Mouse (Mus musculus) midbrain, embryonic 14.5 days (tissue): ENCODE measurements at regions not wholly inside any gene's neighbourhood (a gene's known extent, or its start where the extent isn't known, plus 50 kb on each side); places are given as distances from the start of the nearest gene placed in this dataset.

Experiments used
- ATAC-seq: fragments of 200-750 bp; cut with Nextera tagmentation; 2 replicates; pipeline ENCODE4 v1.8.0; 2017; ENCODE audit warnings: moderate number of reproducible peaks, moderate library complexity; ENCODE audit not compliant: low FRiP score, low TSS enrichment
- DNase-seq: peaks from one replicate; pipeline ENCODE4 v3.0.0-alpha.2; 2015
- H3K27ac ChIP-seq: fragments of 300-500 bp; sonication (generic); replicated peaks from 2 replicates; pipeline ENCODE4 v1.5.1; 2014; ENCODE audit warnings: mild to moderate bottlenecking, low read depth, low read length, moderate library complexity
- H3K27me3 ChIP-seq: fragments of 300-500 bp; sonication (generic); 2 replicates; pipeline ENCODE4 v1.6.1; 2014; ENCODE audit warnings: low read length, control low read depth, mixed read lengths; ENCODE audit not compliant: control insufficient read depth, insufficient read depth
- H3K36me3 ChIP-seq: fragments of 300-500 bp; sonication (generic); 2 replicates; pipeline ENCODE4 v1.6.1; 2014; ENCODE audit warnings: low read length, control low read depth; ENCODE audit not compliant: control insufficient read depth, insufficient read depth
- H3K4me1 ChIP-seq: fragments of 300-500 bp; sonication (generic); 2 replicates; pipeline ENCODE4 v1.6.1; 2014; ENCODE audit warnings: mild to moderate bottlenecking, antibody characterized with exemption, low read length, control low read depth; ENCODE audit not compliant: control insufficient read depth, insufficient read depth
- H3K4me2 ChIP-seq: fragments of 300-500 bp; sonication (generic); 2 replicates; pipeline ENCODE4 v1.6.1; 2014; ENCODE audit warnings: mild to moderate bottlenecking, low read length, moderate library complexity
- H3K4me3 ChIP-seq: fragments of 300-500 bp; sonication (generic); replicated peaks from 2 replicates; pipeline ENCODE4 v1.5.1; 2014; ENCODE audit warnings: low read depth, low read length
- H3K9ac ChIP-seq: fragments of 300-500 bp; sonication (generic); replicated peaks from 2 replicates; pipeline ENCODE4 v1.6.1; 2014; ENCODE audit warnings: mild to moderate bottlenecking, low read length, moderate library complexity
- H3K9me3 ChIP-seq: fragments of 300-500 bp; sonication (generic); 2 replicates; pipeline ENCODE4 v1.6.1; 2016; ENCODE audit warnings: low read length, control low read depth, mixed read lengths; ENCODE audit not compliant: control insufficient read depth
- WGBS: fragments of 180-500 bp; shearing (Covaris S2); extraction: QIAGEN DNeasy Blood & Tissue Kit; methylation state at CpG from one replicate; pipeline ENCODE4 v1.1.7; 2014; 5-methylcytosine and 5-hydroxymethylcytosine counted together

DNA sequence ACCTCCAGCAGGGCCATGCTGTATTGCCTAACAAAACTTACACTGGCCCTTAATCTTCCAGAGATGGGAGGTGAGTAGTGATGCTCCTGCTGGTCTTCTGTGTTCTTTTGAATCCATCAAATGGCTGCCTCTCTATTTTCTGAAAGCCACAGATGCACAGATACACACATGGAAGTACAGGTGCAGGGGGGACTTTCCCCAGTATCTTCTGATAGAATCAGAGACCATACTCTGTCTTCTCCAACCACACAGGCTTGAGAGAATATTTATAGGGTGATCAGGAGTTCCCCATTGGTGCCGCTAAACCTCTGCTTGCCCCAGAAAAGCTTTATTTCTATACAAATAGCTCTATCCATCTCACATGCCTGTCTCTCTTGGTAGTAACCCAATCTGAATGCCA is 133.5 kb upstream of the Tbl1xr1 start:
- H3K4me2 ChIP-seq: no peak overlapping the region
- no peaks in the 10 kb centered on the region for H3K4me1 ChIP-seq
- H3K9me3 ChIP-seq: no peaks in the 10 kb centered on the region
- DNase-seq (no peak), ATAC-seq (no peak)
- WGBS: 100% methylated on average over 1 of the region's 1 CpGs
- no peaks in the 10 kb centered on the region for H3K27me3 ChIP-seq
- no peak overlapping the region for H3K9ac ChIP-seq
- no peaks in the 10 kb centered on the region for H3K36me3 ChIP-seq
- no peak overlapping the region for H3K27ac ChIP-seq
- no peak overlapping the region for H3K4me3 ChIP-seq

- Histone ChIP-seq H3K27me3 (no peaks in the 10 kb centered on the region), H3K9ac (no peak overlapping the region), H3K4me1 (no peaks in the 10 kb centered on the region), H3K27ac (no peak overlapping the region), H3K4me2 (no peak overlapping the region), H3K9me3 (no peaks in the 10 kb centered on the region), H3K36me3 (no peaks in the 10 kb centered on the region), H3K4me3 (no peak overlapping the region)
- DNase-seq (no peak), ATAC-seq (no peak)
- WGBS: 73% methylated on average over 4 of the region's 4 CpGs
These were observed 130.7 kb upstream of the Tbl1xr1 start for GRCm38 (mm10) chr3:21945775-21946174.

- DNase-seq (peak; percentile 56), ATAC-seq (peak; percentile 10; the same call in 1 of the 2 replicates)
- no peak overlapping the region for H3K4me3 ChIP-seq
- no peak overlapping the region for H3K27ac ChIP-seq
- no peak overlapping the region for H3K4me2 ChIP-seq
- H3K9me3 ChIP-seq: no peaks in the 10 kb centered on the region
- WGBS: 11% methylated on average over 3 of the region's 3 CpGs
- no peak overlapping the region for H3K9ac ChIP-seq
- no peaks in the 10 kb centered on the region for H3K36me3 ChIP-seq
- no peaks in the 10 kb centered on the region for H3K4me1 ChIP-seq
- no peaks in the 10 kb centered on the region for H3K27me3 ChIP-seq
These were observed 129.0 kb upstream of the Tbl1xr1 start for GRCm38 (mm10) chr3:21947320-21948073.

DNA sequence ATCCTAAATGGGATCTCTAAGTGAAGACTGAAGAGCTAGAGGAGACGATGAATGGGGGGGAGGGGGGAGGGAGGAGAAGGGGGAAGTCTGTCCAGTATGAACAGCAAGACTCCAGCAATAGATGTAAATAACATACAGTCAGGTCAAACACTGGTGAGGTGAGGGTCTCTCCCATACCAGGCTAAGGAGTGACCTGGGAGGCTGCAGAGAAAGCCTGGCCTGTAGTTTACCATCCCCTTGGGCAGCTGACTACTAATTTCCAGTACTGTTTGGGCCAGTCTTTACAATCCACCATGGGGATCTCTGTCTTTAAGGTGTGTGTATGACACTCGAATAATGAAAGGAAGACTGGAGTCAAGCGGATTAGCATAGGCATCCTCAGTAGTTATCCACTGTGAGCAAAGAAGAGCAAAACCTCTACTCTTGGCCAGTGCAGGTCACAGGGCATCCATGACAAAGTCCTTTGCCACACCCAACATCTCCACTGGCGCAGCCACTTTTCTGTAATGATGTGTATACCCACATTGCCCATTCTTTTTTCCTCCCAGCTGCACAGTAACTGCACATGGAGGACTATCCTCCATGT is 128.3 kb upstream of the Tbl1xr1 start:
- no peak overlapping the region for H3K9ac ChIP-seq
- no peak overlapping the region for H3K4me3 ChIP-seq
- ATAC-seq (peak; percentile 1; the same call in 1 of the 2 replicates), DNase-seq (no peak)
- no peaks in the 10 kb centered on the region for H3K36me3 ChIP-seq
- no peak overlapping the region for H3K27ac ChIP-seq
- H3K9me3 ChIP-seq: no peaks in the 10 kb centered on the region
- WGBS: 58% methylated on average over 4 of the region's 4 CpGs
- H3K27me3 ChIP-seq: no peaks in the 10 kb centered on the region
- H3K4me2 ChIP-seq: no peak overlapping the region
- no peaks in the 10 kb centered on the region for H3K4me1 ChIP-seq

DNA sequence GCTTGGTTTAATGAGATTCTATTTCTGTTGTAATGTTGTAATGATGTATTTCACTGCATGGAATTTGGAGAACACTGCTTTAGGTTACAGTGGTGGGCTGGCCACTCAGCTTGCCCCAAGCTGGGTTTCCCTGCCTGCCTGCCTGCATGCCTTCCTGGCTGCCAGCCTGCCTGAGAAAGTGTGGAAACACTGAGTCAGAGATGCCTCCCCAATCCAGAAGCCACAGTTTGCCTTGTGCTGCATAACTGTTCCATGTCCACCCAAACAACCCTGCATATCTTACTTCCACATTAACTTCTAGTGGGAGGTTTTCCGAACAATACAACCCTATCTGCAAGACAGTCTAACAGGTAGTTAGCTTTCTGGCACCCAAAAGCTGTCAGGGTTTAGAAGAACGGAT is 127.0 kb upstream of the Tbl1xr1 start:
- WGBS: 84% methylated on average over 2 of the region's 2 CpGs
- no peaks in the 10 kb centered on the region for H3K9me3 ChIP-seq
- H3K27me3 ChIP-seq: no peaks in the 10 kb centered on the region
- H3K4me2 ChIP-seq: no peak overlapping the region
- ATAC-seq (no peak), DNase-seq (no peak)
- H3K36me3 ChIP-seq: no peaks in the 10 kb centered on the region
- H3K9ac ChIP-seq: no peak overlapping the region
- no peak overlapping the region for H3K4me3 ChIP-seq
- H3K27ac ChIP-seq: no peak overlapping the region
- H3K4me1 ChIP-seq: no peaks in the 10 kb centered on the region

DNA sequence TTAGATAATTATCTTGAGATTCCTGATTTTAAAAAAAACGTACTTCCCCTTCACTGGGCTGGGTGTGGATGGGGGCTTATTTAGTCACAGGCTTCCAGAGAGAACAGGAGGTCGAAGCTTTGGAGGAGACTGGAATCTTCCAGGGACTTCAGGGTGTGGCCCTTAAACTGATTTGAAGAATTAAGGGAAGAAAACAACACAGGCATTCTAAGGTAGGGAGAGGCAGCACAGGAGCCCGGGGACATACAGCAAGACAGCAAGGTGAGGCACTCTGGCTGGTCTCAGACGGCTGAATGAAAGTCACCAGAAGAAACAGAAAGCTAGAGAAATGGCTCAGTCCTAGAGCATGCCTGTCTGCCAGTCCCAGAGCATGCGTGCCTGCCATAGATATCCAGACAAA is 125.9 kb upstream of the Tbl1xr1 start:
- Histone ChIP-seq H3K27ac (no peak overlapping the region), H3K4me3 (no peak overlapping the region), H3K9ac (no peak overlapping the region), H3K4me2 (no peak overlapping the region), H3K27me3 (no peaks in the 10 kb centered on the region), H3K4me1 (no peaks in the 10 kb centered on the region), H3K36me3 (no peaks in the 10 kb centered on the region), H3K9me3 (no peaks in the 10 kb centered on the region)
- WGBS: 87% methylated on average over 5 of the region's 5 CpGs
- no peak for ATAC-seq
- no peak for DNase-seq

DNA sequence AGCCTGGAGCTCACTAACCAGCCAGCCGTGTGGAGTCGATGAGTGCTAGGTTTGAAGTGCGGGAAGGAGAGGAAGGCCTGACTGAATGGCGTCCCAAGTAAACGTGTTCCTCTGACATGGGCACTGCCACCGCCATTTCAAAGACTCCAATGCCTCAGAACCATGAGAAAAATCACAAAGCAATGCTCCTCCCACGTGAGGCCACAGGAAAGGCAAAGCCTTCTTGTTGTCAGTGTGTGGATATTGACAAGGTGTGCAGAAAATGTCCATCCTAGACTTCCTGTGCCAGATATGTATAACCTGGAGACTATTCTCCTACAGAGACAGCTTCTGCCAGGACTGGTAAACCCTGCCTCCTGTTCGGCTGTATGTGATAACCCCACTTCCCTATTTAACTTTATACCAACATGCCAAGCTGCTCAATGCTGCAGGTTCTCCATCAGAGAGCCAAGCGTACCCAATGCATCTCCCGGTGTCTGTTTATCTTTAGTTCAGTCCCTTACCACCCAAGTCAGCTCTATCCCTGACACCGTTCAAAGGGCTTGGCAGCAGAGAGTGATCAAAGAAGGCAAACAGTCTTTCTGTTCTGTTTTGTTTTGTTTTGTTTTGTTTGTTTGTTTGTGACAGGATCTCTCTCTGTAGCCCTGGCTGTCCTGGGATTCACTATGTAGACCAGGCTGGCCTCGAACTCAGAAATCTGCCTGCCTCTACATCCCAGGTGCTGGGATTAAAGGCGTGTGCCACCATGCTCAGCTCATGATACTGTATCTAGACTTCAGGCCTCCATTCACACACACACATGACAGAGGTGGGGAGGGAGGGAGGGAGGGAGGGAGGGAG is 124.8 kb upstream of the Tbl1xr1 start:
- H3K4me1 ChIP-seq: no peaks in the 10 kb centered on the region
- H3K27ac ChIP-seq: no peak overlapping the region
- DNase-seq (no peak), ATAC-seq (no peak)
- H3K4me2 ChIP-seq: no peak overlapping the region
- 93% methylated on average over 13 of the region's 13 CpGs for WGBS
- H3K9ac ChIP-seq: no peak overlapping the region
- H3K9me3 ChIP-seq: no peaks in the 10 kb centered on the region
- H3K27me3 ChIP-seq: no peaks in the 10 kb centered on the region
- no peaks in the 10 kb centered on the region for H3K36me3 ChIP-seq
- no peak overlapping the region for H3K4me3 ChIP-seq

GRCm38 (mm10) chr3:21952695-21953415 is 123.6 kb upstream of the Tbl1xr1 start:
- H3K9me3 ChIP-seq: no peaks in the 10 kb centered on the region
- H3K4me2 ChIP-seq: no peak overlapping the region
- H3K9ac ChIP-seq: no peak overlapping the region
- no peak for DNase-seq
- no peaks in the 10 kb centered on the region for H3K4me1 ChIP-seq
- H3K27me3 ChIP-seq: no peaks in the 10 kb centered on the region
- no peak overlapping the region for H3K4me3 ChIP-seq
- WGBS: 60% methylated on average over 8 of the region's 8 CpGs
- no peak overlapping the region for H3K27ac ChIP-seq
- no peak for ATAC-seq
- no peaks in the 10 kb centered on the region for H3K36me3 ChIP-seq
